Mouse (Mus musculus): ENCODE data around the gene Tnf. TPM values are rescaled to one million over a fixed set of nuclear protein-coding genes. Genes with fewer than 3 reads are reported as not detected.

Tnf gene
- total and polyA plus RNA-seq, 3 experiments, result 18.8 to 25.2 (median 20.8) TPM

GRCm38 (mm10) chr17:35251162-35251719 is 49.4 kb upstream of the Tnf start:
- dilution Hi-C loops (cut with MboI; ENCODE audit: extremely low pct_ligation_motif_present, extremely low pct_unique_long_range_greater_than_20kb, low sequenced_read_pairs), result no loop called here
- peaks cover 13% of the 10 kb centered on the region for H3K27me3 ChIP-seq (replicated peaks)
- no peak for TF ChIP-seq MAFK (IDR thresholded peaks at IDR 0.05; ENCODE audit: insufficient replicate concordance, low read length)
- TF ChIP-seq RAD21 (IDR thresholded peaks at IDR 0.05; ENCODE audit: low read depth, low read length), result no peak
- no peak for TF ChIP-seq MAZ (IDR thresholded peaks at IDR 0.05; ENCODE audit: low read depth, low read length)
- no peak for TF ChIP-seq HCFC1 (IDR thresholded peaks at IDR 0.05; ENCODE audit: low read depth, low read length)
- no peak for TF ChIP-seq MYC (IDR thresholded peaks at IDR 0.05; ENCODE audit: low read depth, low read length)
- TF ChIP-seq NELFE (IDR thresholded peaks at IDR 0.05; ENCODE audit: low read depth, low read length), result no peak
- no peak for TF ChIP-seq ELF1 (IDR thresholded peaks at IDR 0.05; ENCODE audit: low read depth, low read length)
- no peak for TF ChIP-seq ZKSCAN1 (IDR thresholded peaks at IDR 0.05; ENCODE audit: borderline replicate concordance, low read depth, low read length)
- TF ChIP-seq EP300 (IDR thresholded peaks at IDR 0.05; ENCODE audit: low read length), result no peak
- TF ChIP-seq ZMIZ1 (IDR thresholded peaks at IDR 0.05; ENCODE audit: low read depth, low read length), result no peak
- no peak for TF ChIP-seq RCOR1 (conservative IDR thresholded peaks at IDR 0.05; ENCODE audit: low read depth, low read length)
- TF ChIP-seq KAT2A (IDR thresholded peaks at IDR 0.05; ENCODE audit: insufficient replicate concordance, low read length), result no peak
- TF ChIP-seq BHLHE40 (IDR thresholded peaks at IDR 0.05; ENCODE audit: low read depth, low read length), result no peak
- no peak for TF ChIP-seq CTCF (conservative IDR thresholded peaks at IDR 0.05 in 1 of 2, IDR thresholded peaks at IDR 0.05 in 1 of 2; ENCODE audit: low read depth in 2 of 2, low read length in 2 of 2)
- TF ChIP-seq ZC3H11A (IDR thresholded peaks at IDR 0.05; ENCODE audit: low read depth, low read length), result no peak
- TF ChIP-seq GABPA (IDR thresholded peaks at IDR 0.05; ENCODE audit: insufficient replicate concordance, low read depth, low read length), result no peak
- in situ Hi-C loops (cut with MboI; ENCODE audit: low pct_ligation_motif_present, low pct_unique_long_range_greater_than_20kb, low sequenced_read_pairs), result loop anchor here (5.0 kb wide), 1 partner anchor 51 kb away; no protein-coding TSS in a partner anchor
- peaks cover 73 to 80% of the 10 kb centered on the region in 2 experiments for H3K36me3 ChIP-seq (replicated peaks in 1 of 2; ENCODE audit: control insufficient read depth in 1 of 2, insufficient read depth in 1 of 2, low read length in 1 of 2)
- no peak overlapping the region for H3K4me3 ChIP-seq (replicated peaks in 1 of 3; ENCODE audit: low read depth in 2 of 3, low read length in 2 of 3, poor library complexity in 1 of 3)
- H3K9me3 ChIP-seq (replicated peaks; ENCODE audit: low read length), result no peaks in the 10 kb centered on the region
- H3K4me2 ChIP-seq (ENCODE audit: insufficient read depth, low read depth, poor library complexity, severe bottlenecking), result no peak overlapping the region
- peaks cover 1 to 8% of the 10 kb centered on the region in 2 experiments; a peak in 2 of 4 replicates for H3K4me1 ChIP-seq (ENCODE audit: control insufficient read depth in 1 of 2, insufficient read depth in 2 of 2)
- H3K79me2 ChIP-seq (replicated peaks; ENCODE audit: control insufficient read depth, extremely low read depth, insufficient read depth, poor library complexity, severe bottlenecking), result peaks cover 13% of the 10 kb centered on the region; the same call in 1 of the 2 replicates
- no peak overlapping the region for H3K27ac ChIP-seq (ENCODE audit: insufficient read depth, low read depth)
- DNase-seq (ENCODE audit: extremely low read depth), result no peak
- no peak overlapping the region for H3K9ac ChIP-seq (ENCODE audit: insufficient read depth, low read depth)

DNA sequence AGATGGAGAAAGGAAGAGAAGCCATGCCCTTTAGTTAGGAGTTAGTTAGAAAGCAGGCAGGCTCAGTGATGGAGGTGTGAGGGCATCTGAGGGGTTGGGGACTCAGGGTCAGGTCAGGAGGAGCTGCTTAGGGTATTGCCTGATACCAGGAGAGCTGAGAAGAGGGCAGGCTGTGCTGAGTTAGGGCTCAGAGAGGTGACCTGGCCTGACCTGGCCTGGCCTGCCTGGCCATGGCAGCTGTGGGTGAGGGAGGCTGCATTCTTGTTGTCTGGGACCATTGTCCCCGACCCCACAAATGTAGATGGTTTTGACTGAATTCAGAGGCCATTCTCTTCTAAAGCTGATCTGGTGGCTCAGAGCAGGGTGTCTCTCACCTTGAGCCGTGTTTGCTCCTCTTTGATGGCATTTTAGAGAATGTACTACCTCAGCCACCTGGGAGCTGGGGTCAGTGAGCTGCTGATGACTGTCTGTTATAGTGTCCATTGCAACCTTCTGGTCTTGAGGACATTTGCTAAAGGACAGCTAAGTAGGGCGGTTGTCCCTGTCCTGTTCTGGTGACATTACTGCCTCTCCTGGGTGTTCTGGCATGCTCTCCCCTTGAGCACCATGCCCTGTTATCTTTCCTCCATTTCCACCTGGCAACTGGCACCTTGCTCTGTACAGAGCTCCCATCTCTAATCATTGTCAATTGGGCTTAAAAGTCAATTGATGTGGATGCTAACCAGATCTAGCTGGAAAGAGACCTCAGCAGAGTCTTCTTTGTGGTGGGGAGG is 48.7 kb upstream of the Tnf start:
- Histone ChIP-seq H3K9me3 (replicated peaks; ENCODE audit: low read length) (no peaks in the 10 kb centered on the region), H3K4me2 (ENCODE audit: insufficient read depth, low read depth, poor library complexity, severe bottlenecking) (no peak overlapping the region), H3K79me2 (replicated peaks; ENCODE audit: control insufficient read depth, extremely low read depth, insufficient read depth, poor library complexity, severe bottlenecking) (peaks cover 20% of the 10 kb centered on the region), H3K9ac (ENCODE audit: insufficient read depth, low read depth) (no peak overlapping the region), H3K4me1 (ENCODE audit: control insufficient read depth in 1 of 2, insufficient read depth in 2 of 2) (peaks cover 3 to 13% of the 10 kb centered on the region in 2 experiments; a peak in 3 of 4 replicates), H3K36me3 (replicated peaks in 1 of 2; ENCODE audit: control insufficient read depth in 1 of 2, insufficient read depth in 1 of 2, low read length in 1 of 2) (peaks cover 79 to 87% of the 10 kb centered on the region in 2 experiments), H3K27me3 (replicated peaks) (peaks cover 15% of the 10 kb centered on the region), H3K27ac (ENCODE audit: insufficient read depth, low read depth) (no peak overlapping the region), H3K4me3 (replicated peaks in 1 of 3; ENCODE audit: low read depth in 2 of 3, low read length in 2 of 3, poor library complexity in 1 of 3) (no peak overlapping the region)
- TF ChIP-seq E2F4 (IDR thresholded peaks at IDR 0.05; ENCODE audit: insufficient replicate concordance, low read depth, low read length) (no peak), POLR2A (IDR thresholded peaks at IDR 0.05; ENCODE audit: low read depth, low read length) (peak; percentile 47)
- dilution Hi-C loops (cut with MboI; ENCODE audit: extremely low pct_ligation_motif_present, extremely low pct_unique_long_range_greater_than_20kb, low sequenced_read_pairs), result no loop called here
- no peak for DNase-seq (ENCODE audit: extremely low read depth)
- in situ Hi-C loops (cut with MboI; ENCODE audit: low pct_ligation_motif_present, low pct_unique_long_range_greater_than_20kb, low sequenced_read_pairs), result loop anchor here (5.0 kb wide), 1 partner anchor 52 kb away; no protein-coding TSS in a partner anchor

Data from CH12.LX (cell line).